Mouse (Mus musculus): ENCODE data around the gene Ikzf2. TPM values are rescaled to one million over a fixed set of nuclear protein-coding genes. Genes with fewer than 3 reads are reported as not detected.

The Ikzf2 gene
- polyA plus RNA-seq, 1 experiment from 2014 or later = 2.6 TPM

DNA sequence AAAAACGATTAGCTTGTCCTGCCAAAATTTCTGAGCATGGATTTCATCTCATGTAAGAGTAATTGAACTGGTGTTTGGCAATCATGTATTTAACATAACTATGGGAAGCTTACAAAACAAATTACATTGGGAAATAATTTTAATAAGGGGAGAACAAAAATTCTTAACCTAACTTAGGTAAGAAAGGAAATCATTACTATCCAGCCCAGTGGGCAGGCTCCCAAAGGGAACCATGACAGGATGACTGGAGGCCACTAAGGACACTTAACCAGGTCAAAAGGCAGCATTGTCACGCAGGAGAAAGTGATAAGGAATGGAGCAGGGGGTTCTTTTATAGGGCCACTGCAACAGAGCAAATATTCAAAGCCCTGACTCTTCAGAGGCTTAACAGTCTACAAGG lies 101.5 kb downstream of the Ikzf2 start:
- Histone ChIP-seq H3K27ac (ENCODE audit: poor library complexity, severe bottlenecking) (no peak overlapping the region), H3K4me2 (no peak overlapping the region), H3K36me3 (no peaks in the 10 kb centered on the region), H3K9me3 (replicated peaks) (no peaks in the 10 kb centered on the region), H3K27me3 (replicated peaks) (no peaks in the 10 kb centered on the region), H3K4me1 (replicated peaks) (0 out of 2 replicates have a peak, but pooled peaks cover 3% of the 10 kb centered on the region), H3K9ac (no peak overlapping the region), H3K4me3 (no peak overlapping the region)
- no peak for ATAC-seq (ENCODE audit: insufficient number of reproducible peaks, low FRiP score)
- 45% methylated on average over 2 of the region's 2 CpGs for WGBS

DNA sequence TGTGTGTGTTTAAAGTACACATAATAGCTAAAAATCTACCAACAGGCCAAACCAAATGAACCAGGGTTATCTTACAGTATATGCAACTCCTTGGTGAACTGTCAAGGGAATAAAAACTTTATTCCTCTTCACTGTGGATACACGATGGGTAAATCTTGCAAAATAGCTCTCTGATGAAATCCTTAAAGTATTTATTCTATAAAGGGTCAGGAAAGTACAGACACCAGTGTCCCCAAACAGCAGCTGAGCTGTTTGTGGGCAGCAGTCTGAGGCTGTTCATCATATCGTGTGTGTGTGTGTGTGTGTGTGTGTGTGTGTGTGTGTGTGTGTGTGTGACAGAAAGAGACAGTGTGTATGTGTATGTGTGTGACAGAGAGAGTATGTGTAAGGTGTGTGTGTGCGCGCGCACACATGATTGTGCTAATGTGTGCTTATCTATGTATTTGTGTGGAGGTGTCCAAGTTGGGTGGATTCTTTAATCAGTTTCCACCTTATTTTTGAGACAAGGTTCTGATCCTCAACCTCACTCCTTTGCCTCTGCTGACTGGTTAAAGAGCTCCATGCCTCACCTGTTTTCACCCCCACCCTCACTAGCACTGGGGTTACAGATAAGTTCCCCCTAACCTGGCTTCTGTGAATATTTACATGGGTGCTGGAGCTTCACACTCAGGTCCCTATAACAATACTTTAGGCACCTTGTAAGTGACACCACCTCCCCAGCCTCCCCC lies 102.9 kb downstream of the Ikzf2 start:
- Histone ChIP-seq H3K4me2 (no peak overlapping the region), H3K4me1 (replicated peaks) (0 out of 2 replicates have a peak, but pooled peaks cover 3% of the 10 kb centered on the region), H3K9ac (no peak overlapping the region), H3K27me3 (replicated peaks) (no peaks in the 10 kb centered on the region), H3K9me3 (replicated peaks) (no peaks in the 10 kb centered on the region), H3K4me3 (no peak overlapping the region), H3K27ac (ENCODE audit: poor library complexity, severe bottlenecking) (no peak overlapping the region), H3K36me3 (no peaks in the 10 kb centered on the region)
- ATAC-seq (ENCODE audit: insufficient number of reproducible peaks, low FRiP score) = no peak
- WGBS = 89% methylated on average over 5 of the region's 5 CpGs

DNA sequence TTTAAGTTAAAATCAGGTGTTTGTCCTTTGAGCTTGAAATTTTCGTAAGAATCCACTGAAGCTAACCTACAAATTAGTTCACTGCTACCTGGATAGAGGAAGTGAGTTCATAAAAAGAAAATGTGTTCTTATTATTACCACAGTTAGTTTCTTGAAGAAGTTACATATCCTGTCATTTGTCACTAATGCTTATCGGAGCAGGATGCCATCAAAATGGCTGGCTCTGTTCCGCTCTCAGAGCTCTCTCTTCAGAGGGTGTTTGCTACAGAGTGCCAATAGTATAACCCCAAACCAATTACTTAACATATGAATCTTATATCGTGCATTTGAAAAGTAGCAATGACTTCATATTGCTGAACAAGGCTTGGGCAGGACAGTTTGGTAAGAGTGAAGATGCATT lies 108.1 kb downstream of the Ikzf2 start:
- Histone ChIP-seq H3K4me3 (no peak overlapping the region), H3K36me3 (no peaks in the 10 kb centered on the region), H3K9ac (no peak overlapping the region), H3K4me2 (no peak overlapping the region), H3K27ac (ENCODE audit: poor library complexity, severe bottlenecking) (no peak overlapping the region), H3K27me3 (replicated peaks) (no peaks in the 10 kb centered on the region), H3K4me1 (replicated peaks) (no peaks in the 10 kb centered on the region), H3K9me3 (replicated peaks) (no peaks in the 10 kb centered on the region)
- WGBS = 86% methylated on average over 4 of the region's 4 CpGs
- ATAC-seq (ENCODE audit: insufficient number of reproducible peaks, low FRiP score) = no peak

DNA sequence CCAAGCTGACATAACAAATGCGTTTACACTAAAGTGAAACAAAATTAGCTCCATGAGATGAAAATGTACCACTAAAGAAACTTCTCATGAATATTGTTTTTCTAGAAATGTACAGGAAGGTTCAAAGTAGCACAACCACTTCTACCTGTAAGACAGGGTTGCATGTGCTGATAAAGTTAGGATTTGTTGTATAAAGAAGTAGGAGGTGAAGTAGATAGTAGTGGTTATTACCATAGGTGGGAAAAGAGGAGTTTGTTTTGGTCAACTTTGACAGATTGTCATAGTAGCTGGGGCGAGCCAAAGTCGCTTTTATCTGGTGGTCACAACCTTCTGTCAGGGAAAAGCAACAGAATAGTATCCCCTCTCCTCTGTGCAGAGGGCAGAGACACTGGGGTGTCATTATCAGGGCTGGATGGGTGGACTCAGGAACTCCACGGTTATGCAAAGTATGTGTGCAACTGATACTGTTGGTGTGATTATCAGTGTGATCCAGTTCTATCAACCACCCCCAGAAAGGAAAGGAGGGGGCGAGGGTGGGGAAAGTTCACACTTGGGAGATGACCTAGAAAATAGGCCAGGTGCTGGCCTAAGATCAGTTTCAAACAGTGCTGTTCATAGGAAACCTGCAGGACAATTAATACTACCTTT lies 127.5 kb downstream of the Ikzf2 start:
- Histone ChIP-seq H3K9ac (no peak overlapping the region), H3K27ac (ENCODE audit: poor library complexity, severe bottlenecking) (no peak overlapping the region), H3K4me3 (no peak overlapping the region), H3K9me3 (replicated peaks) (no peaks in the 10 kb centered on the region), H3K4me2 (no peak overlapping the region), H3K4me1 (replicated peaks) (peaks cover 3% of the 10 kb centered on the region; the same call in 1 of the 2 replicates), H3K36me3 (no peaks in the 10 kb centered on the region), H3K27me3 (replicated peaks) (no peaks in the 10 kb centered on the region)
- 55% methylated on average over 5 of the region's 5 CpGs for WGBS
- peak; percentile 11; the same call in 1 of the 2 replicates for ATAC-seq (ENCODE audit: insufficient number of reproducible peaks, low FRiP score)

DNA sequence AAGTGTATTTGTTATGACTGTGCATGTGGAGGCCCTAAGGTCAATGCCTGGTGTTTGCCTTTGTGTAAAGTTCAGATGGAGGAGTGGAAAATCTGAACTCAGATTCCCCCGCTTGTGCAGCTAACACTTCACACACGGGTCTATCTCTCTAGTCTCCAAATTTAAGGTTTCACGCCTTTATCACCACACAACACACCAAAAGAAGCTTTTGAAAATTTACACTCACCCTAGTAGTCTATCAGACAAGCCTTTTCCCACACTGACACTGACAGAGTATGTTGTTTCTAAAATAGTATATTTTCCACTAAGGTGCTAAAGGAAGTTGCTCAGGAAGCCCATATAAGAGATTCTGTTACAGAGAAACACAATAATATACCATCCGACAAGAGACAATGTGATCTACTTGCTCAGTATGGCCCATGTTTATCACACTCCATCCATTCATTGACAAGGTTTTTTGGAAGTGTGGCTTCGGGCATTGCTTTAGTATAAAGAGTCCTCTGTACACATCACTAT lies 131.4 kb downstream of the Ikzf2 start:
- Histone ChIP-seq H3K4me1 (replicated peaks) (peaks cover 3% of the 10 kb centered on the region; the same call in 1 of the 2 replicates), H3K27ac (ENCODE audit: poor library complexity, severe bottlenecking) (no peak overlapping the region), H3K36me3 (no peaks in the 10 kb centered on the region), H3K9me3 (replicated peaks) (no peaks in the 10 kb centered on the region), H3K4me3 (no peak overlapping the region), H3K4me2 (no peak overlapping the region), H3K9ac (no peak overlapping the region), H3K27me3 (replicated peaks) (no peaks in the 10 kb centered on the region)
- WGBS = 79% methylated on average over 5 of the region's 5 CpGs
- no peak for ATAC-seq (ENCODE audit: insufficient number of reproducible peaks, low FRiP score)

DNA sequence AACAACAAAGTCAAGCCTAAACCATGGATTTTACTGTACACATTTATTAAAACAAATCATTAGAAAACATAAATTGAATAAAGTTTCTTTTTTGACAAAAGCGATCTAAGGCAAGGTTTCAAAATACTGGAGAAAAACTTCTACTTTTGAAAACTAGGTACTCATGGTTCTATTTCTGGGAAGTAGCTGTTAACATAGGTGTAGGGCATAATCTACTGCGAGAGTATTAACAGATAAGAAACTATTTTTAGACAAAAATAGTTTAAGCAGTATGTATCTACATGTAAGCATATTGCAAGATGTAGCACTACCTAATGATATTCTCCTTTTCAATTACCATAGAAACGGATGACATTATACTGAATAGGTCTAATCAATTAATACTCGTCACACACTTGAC lies 137.1 kb downstream of the Ikzf2 start:
- no peak overlapping the region for H3K9ac ChIP-seq
- no peak overlapping the region for H3K27ac ChIP-seq (ENCODE audit: poor library complexity, severe bottlenecking)
- ATAC-seq (ENCODE audit: insufficient number of reproducible peaks, low FRiP score) = no peak
- H3K4me2 ChIP-seq = no peak overlapping the region
- H3K36me3 ChIP-seq = no peaks in the 10 kb centered on the region
- H3K9me3 ChIP-seq (replicated peaks) = no peaks in the 10 kb centered on the region
- H3K4me1 ChIP-seq (replicated peaks) = peaks cover 14% of the 10 kb centered on the region
- WGBS = 73% methylated on average over 4 of the region's 4 CpGs
- no peak overlapping the region for H3K4me3 ChIP-seq
- H3K27me3 ChIP-seq (replicated peaks) = no peaks in the 10 kb centered on the region

DNA sequence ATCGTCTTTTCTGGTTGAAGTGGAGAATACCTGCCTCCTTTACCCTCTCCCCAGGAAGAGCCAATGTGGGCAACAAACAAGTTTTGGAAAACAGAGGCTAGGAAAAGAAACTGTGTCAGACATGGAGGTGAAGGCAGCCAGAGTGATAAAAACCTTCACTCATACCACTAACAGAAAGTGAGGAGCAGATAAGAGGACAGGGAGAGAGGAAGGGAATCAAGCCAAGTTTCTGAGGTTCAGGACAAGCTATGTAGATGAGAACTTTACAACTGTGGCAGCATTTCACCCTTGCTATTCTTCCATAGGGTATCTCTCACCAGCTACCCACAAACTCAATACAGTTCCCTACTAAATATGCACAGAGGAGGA lies 141.2 kb downstream of the Ikzf2 start:
- no peak for ATAC-seq (ENCODE audit: insufficient number of reproducible peaks, low FRiP score)
- Histone ChIP-seq H3K4me2 (no peak overlapping the region), H3K27me3 (replicated peaks) (no peaks in the 10 kb centered on the region), H3K9ac (no peak overlapping the region), H3K27ac (ENCODE audit: poor library complexity, severe bottlenecking) (no peak overlapping the region), H3K9me3 (replicated peaks) (no peaks in the 10 kb centered on the region), H3K4me3 (no peak overlapping the region), H3K4me1 (replicated peaks) (peaks cover 14% of the 10 kb centered on the region), H3K36me3 (no peaks in the 10 kb centered on the region)
- 85% methylated on average over 1 of the region's 1 CpGs for WGBS

DNA sequence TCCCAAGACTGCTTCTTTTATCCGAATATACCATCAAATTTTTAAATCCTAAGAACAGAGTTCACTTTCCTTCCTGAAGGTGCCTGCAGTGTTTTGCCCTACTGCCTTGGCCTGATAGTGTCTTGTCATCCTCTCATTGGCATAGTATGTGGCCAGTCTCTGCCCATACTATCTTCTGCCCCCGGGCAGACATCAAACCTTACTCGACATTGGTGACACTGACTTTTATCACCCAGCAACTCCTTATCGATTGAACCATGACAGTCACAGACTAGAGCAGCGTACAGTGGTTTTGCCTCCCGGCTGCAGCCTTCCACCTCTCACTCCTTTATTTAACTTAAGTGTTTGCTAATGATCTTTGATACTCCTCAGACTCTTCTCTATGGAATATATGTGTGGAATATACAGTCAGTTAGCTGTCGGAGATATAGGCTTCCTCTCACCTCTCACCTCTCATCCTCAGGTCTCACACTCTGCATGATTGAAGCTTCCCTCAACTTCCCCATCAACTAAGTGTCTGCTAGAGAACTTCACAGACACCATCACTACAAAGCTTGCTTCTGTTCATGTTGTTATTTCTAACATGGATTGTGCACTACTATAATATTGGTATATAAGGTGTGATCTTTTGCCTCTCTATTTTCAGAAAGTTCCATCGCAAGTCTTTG lies 141.7 kb downstream of the Ikzf2 start:
- WGBS = 72% methylated on average over 8 of the region's 8 CpGs
- no peaks in the 10 kb centered on the region for H3K36me3 ChIP-seq
- no peak for ATAC-seq (ENCODE audit: insufficient number of reproducible peaks, low FRiP score)
- peaks cover 14% of the 10 kb centered on the region for H3K4me1 ChIP-seq (replicated peaks)
- no peak overlapping the region for H3K9ac ChIP-seq
- H3K9me3 ChIP-seq (replicated peaks) = no peaks in the 10 kb centered on the region
- no peaks in the 10 kb centered on the region for H3K27me3 ChIP-seq (replicated peaks)
- no peak overlapping the region for H3K4me2 ChIP-seq
- no peak overlapping the region for H3K4me3 ChIP-seq
- no peak overlapping the region for H3K27ac ChIP-seq (ENCODE audit: poor library complexity, severe bottlenecking)

DNA sequence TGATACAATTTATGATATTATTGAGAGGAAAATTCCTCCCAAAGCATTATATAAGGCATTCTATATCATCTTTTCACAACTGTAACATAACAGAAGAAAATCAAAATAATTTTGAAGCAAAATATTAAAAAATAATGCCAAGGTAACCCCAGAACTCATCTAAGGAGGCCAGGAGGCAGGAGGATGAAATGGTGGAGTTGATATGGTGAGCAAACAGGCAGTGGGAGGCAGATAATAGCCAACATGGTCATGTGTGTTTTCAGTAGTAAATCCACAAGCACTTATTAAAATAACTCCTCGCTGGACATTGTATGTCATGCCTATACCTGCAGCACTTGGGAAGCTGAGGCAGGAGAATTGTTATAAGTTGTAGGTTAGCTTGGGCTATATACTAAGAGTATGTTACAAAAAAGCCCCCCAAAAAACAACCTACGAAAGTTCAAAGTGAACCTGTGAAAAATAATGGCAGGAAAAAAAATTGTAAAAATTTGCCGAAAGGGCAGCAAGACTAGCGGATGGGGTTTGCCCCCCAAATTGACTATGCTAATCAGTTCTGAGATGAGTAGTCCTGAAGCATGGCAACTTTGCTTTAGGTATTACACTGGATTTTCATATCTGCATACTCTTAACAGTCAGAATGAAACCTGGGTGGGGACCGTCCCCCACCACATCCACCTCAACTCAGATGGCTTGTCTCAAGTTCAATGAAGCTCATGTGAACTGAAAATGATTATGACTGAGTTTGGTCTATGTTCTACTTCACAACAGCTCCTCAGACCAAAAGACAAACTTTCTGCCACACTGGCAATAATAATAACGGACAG lies 143.1 kb downstream of the Ikzf2 start:
- Histone ChIP-seq H3K4me3 (no peak overlapping the region), H3K27me3 (replicated peaks) (no peaks in the 10 kb centered on the region), H3K9me3 (replicated peaks) (no peaks in the 10 kb centered on the region), H3K4me2 (no peak overlapping the region), H3K27ac (ENCODE audit: poor library complexity, severe bottlenecking) (no peak overlapping the region), H3K36me3 (no peaks in the 10 kb centered on the region), H3K9ac (no peak overlapping the region), H3K4me1 (replicated peaks) (peaks cover 14% of the 10 kb centered on the region)
- no peak for ATAC-seq (ENCODE audit: insufficient number of reproducible peaks, low FRiP score)
- WGBS = 90% methylated on average over 6 of the region's 6 CpGs

DNA sequence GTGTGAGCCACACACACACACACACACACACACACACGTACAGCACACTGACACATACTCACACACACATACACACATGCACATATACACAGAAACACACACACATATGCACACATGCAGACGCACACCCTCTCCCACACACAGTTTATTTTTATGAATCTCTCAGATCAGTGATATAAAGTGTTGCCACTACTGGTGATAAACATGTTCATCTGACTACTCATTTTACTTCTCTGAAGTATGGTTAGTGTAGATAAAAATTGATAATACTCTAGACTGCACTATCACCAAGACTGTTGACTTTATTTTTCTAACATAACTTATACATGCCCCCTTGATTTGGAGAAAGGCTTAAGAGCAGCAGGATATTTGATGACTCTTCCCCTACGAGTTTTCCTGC lies 144.5 kb downstream of the Ikzf2 start:
- no peak overlapping the region for H3K4me3 ChIP-seq
- H3K27me3 ChIP-seq (replicated peaks) = no peaks in the 10 kb centered on the region
- H3K4me2 ChIP-seq = no peak overlapping the region
- no peak overlapping the region for H3K9ac ChIP-seq
- no peaks in the 10 kb centered on the region for H3K9me3 ChIP-seq (replicated peaks)
- 79% methylated on average over 3 of the region's 3 CpGs for WGBS
- no peak for ATAC-seq (ENCODE audit: insufficient number of reproducible peaks, low FRiP score)
- peaks cover 7% of the 10 kb centered on the region; the same call in 1 of the 2 replicates for H3K4me1 ChIP-seq (replicated peaks)
- H3K36me3 ChIP-seq = no peaks in the 10 kb centered on the region; the same call in 1 of the 2 replicates
- H3K27ac ChIP-seq (ENCODE audit: poor library complexity, severe bottlenecking) = no peak overlapping the region

Measured in heart, embryonic 12.5 days (tissue).